Mouse (Mus musculus): ENCODE results near the gene Tapt1.

DNA sequence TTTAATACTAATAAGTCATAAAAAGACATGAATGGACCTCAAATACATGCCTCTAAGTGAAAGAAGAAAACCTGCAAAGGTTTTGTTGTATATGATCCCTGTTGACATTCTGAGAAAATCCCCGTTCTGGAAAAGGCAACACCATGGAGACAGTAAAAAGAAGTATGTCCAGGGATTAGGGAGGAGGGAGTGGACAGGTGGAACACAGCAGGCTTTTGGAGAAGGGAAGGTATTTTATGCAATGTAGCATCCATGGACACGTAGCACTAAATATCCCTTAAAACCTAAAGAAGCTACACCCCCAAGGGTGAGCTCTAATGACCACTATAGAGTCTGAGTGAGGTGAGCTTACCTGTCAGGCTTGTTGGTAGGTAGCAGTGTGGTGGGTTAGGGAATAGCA is 67.2 kb downstream of the Tapt1 start:
- no peak for TF ChIP-seq EP300 (IDR thresholded peaks at IDR 0.05; ENCODE audit: low read depth)
- no peak for TF ChIP-seq CTCF (IDR thresholded peaks at IDR 0.05; ENCODE audit: low read depth)
